Mouse (Mus musculus): ENCODE data around the gene Fam71a.

DNA sequence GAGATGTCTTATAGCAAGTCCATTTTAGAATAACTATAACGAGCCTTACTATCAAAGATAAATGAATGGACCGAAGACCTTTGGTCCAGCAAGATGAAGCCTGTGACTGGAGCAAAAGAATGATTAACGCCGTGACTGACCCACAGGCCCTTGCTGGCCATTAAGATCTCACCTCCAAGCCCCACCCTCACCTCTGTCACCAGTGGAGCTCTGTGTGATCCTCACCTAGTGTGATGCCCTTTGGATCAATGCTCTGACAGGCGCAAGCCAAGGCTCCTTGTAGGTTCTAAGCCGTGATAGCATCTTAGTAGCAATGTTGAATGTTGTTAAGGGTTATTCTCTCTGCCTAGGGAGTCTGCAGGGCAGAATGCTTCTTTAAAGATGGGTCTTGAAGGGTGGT, 31.4 kb upstream of the Fam71a start:
- TF ChIP-seq CTCF (conservative IDR thresholded peaks at IDR 0.05; ENCODE audit: low read length) (no peak), POU5F1 (IDR thresholded peaks at IDR 0.05; ENCODE audit: borderline replicate concordance, low read length) (no peak), NANOG (IDR thresholded peaks at IDR 0.05; ENCODE audit: borderline replicate concordance, low read length) (no peak)

Data from E14TG2a.4 (cell line).